Mouse (Mus musculus) embryonic fibroblast, embryonic 13.5 days (primary cell): ENCODE results near the gene Polr2i.

Source experiments
- CTCF ChIP-seq: IDR thresholded peaks from 2 replicates; pipeline ENCODE4 v1.5.1; 2011; ENCODE audit warnings: mild to moderate bottlenecking, control low read depth, low read length, moderate library complexity, borderline replicate concordance; ENCODE audit not compliant: insufficient read depth
- POLR2A ChIP-seq: IDR thresholded peaks from 2 replicates; pipeline ENCODE4 v1.6.1; 2011; ENCODE audit warnings: low read depth, mild to moderate bottlenecking, control low read depth, low read length, moderate library complexity

DNA sequence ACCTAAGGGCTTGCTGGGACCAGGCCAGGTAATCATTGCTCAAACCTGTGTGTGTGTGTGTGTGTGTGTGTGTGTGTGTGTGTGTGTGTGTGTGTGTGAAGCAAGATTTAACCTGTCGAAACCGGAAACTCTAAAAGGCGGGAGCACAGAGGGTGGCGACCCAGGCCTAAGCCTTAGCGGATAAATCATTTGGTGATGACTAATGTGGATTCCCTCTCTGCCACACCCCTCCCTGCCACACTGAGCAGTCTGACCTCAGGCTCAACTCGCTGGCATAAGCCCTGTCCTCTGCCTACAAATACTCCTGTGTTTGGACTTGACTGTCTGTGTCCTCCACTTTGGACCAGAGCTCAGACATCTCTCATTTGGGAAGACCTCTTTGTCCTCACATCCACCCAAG, 35.6 kb upstream of the Polr2i start:
- TF ChIP-seq POLR2A (no peak), CTCF (no peak)
